Comparison of ENCODE assay signal across 13 mouse cellular contexts in genomic region chr16:95463796-95464195, GRCm38 (mm10).
DNase-seq lines count a peak whose midpoint lies in the region; ATAC-seq lines count a peak whose summit lies in the region.
"Had no signal": no experiment of that assay in that cellular context is flagged by ENCODE, and none has a peak within 500 bp of the region (broad histone marks: within the 10 kb centered on the region; RNA-seq: fewer than 3 reads in every experiment).

No protein-coding gene starts in this region.

- no peaks in the 10 kb centered on the region for H3K9me3 ChIP-seq in heart, embryonic 16.5 days (replicated peaks; ENCODE audit: control insufficient read depth, low read length)
- no peaks in the 10 kb centered on the region for H3K9me3 ChIP-seq in lung, embryonic 16.5 days (ENCODE audit: control insufficient read depth, low read length)
- H3K9me3 ChIP-seq: forebrain, embryonic 15.5 days; hindbrain, embryonic 12.5 days; limb, embryonic 10.5 days had no signal

- peaks cover 5% of the 10 kb centered on the region for H3K4me1 ChIP-seq in heart, embryonic 16.5 days (ENCODE audit: control insufficient read depth, insufficient read depth, low read length)
- peaks cover 2% of the 10 kb centered on the region; the same call in 1 of the 2 replicates for H3K4me1 ChIP-seq in lung, embryonic 16.5 days (replicated peaks; ENCODE audit: control insufficient read depth, insufficient read depth, low read length)
- H3K4me1 ChIP-seq: forebrain, embryonic 15.5 days had no signal

- no peak overlapping the region for H3K9ac ChIP-seq in heart, embryonic 16.5 days (ENCODE audit: low read length)
- H3K9ac ChIP-seq in lung, embryonic 16.5 days (ENCODE audit: low read length), result no peak overlapping the region
- H3K9ac ChIP-seq: forebrain, embryonic 15.5 days; hindbrain, embryonic 12.5 days; liver, postnatal 0 days had no signal

- H3K27ac ChIP-seq in heart, embryonic 16.5 days (ENCODE audit: low read length), result no peak overlapping the region
- H3K27ac ChIP-seq in lung, embryonic 16.5 days (ENCODE audit: low read length), result no peak overlapping the region
- H3K27ac ChIP-seq: forebrain, embryonic 15.5 days; hindbrain, embryonic 12.5 days; limb, embryonic 10.5 days had no signal

- no peaks in the 10 kb centered on the region for H3K36me3 ChIP-seq in heart, embryonic 16.5 days (ENCODE audit: control insufficient read depth, insufficient read depth)
- no peaks in the 10 kb centered on the region for H3K36me3 ChIP-seq in lung, embryonic 16.5 days (ENCODE audit: control insufficient read depth, insufficient read depth, low read length)
- H3K36me3 ChIP-seq: forebrain, embryonic 15.5 days; hindbrain, embryonic 12.5 days; limb, embryonic 10.5 days had no signal

- ATAC-seq in heart, embryonic 16.5 days (replicated peaks; ENCODE audit: extremely low read depth, insufficient read depth, low FRiP score), result 0 out of 2 replicates have a peak, but pooled peaks have one; percentile 21
- ATAC-seq in lung, embryonic 16.5 days (ENCODE audit: low read depth), result peak; percentile 63
- ATAC-seq: forebrain, embryonic 15.5 days had no signal

- H3K4me3 ChIP-seq in heart, embryonic 16.5 days (ENCODE audit: low read length), result no peak overlapping the region
- H3K4me3 ChIP-seq in lung, embryonic 16.5 days (ENCODE audit: low read length), result no peak overlapping the region
- H3K4me3 ChIP-seq: forebrain, embryonic 15.5 days; hindbrain, embryonic 12.5 days; limb, embryonic 10.5 days; myocyte had no signal

- 15% methylated on average over 6 of the region's 6 CpGs for WGBS in heart, embryonic 16.5 days
- WGBS in lung, embryonic 16.5 days, result 11% methylated on average over 6 of the region's 6 CpGs

- H3K4me2 ChIP-seq in heart, embryonic 16.5 days (ENCODE audit: low read depth, low read length), result no peak overlapping the region
- no peak overlapping the region for H3K4me2 ChIP-seq in lung, embryonic 16.5 days (ENCODE audit: low read depth, low read length)
- H3K4me2 ChIP-seq: forebrain, embryonic 15.5 days; hindbrain, embryonic 12.5 days had no signal

- no peaks in the 10 kb centered on the region for H3K27me3 ChIP-seq in heart, embryonic 16.5 days (ENCODE audit: control insufficient read depth, insufficient read depth, low read length)
- H3K27me3 ChIP-seq in lung, embryonic 16.5 days (ENCODE audit: control insufficient read depth, insufficient read depth, low read depth, low read length), result no peaks in the 10 kb centered on the region
- H3K27me3 ChIP-seq: forebrain, embryonic 15.5 days; hindbrain, embryonic 12.5 days had no signal

- intact Hi-C loops in heart, postnatal 10 days (cut with DNase I), result loop anchor here (10.0 kb wide), 1 partner anchor 269 kb away; no protein-coding TSS in a partner anchor

- peak; percentile 38 to 73 for DNase-seq in heart, adult 18-20 months
- no peak for DNase-seq in heart, postnatal 10 days
- peak; percentile 62 for DNase-seq in adrenal gland, postnatal 10 days
- DNase-seq in c-Kit-positive CD71-positive TER-119-positive erythroid progenitor cells, embryonic 14.5 days (ENCODE audit: low spot score), result no peak
- DNase-seq in thymus, postnatal 4 days, result no peak
- no peak for DNase-seq in cerebellum, adult 9-10 months
- DNase-seq: liver, postnatal 0 days had no signal

Comparison
In these comparisons a context has a peak if more than half of its experiments do, and no peak if none do; other contexts are left out.
1. DNase-seq: peak in heart, adult 18-20 months (2 of 2) and adrenal gland, postnatal 10 days (single experiment); none in heart, postnatal 10 days (0 of 2), c-Kit-positive CD71-positive TER-119-positive erythroid progenitor cells, embryonic 14.5 days (single experiment), thymus, postnatal 4 days (single experiment) and cerebellum, adult 9-10 months (single experiment).